Mouse (Mus musculus): Measurements from ENCODE around the gene Serpinc1. TPM values are rescaled to one million over a fixed set of nuclear protein-coding genes. Genes with fewer than 3 reads are reported as not detected.
"Not testable (repeated sequence)": the region's sequence is repeated elsewhere in the genome, so short reads cannot be mapped to it uniquely, and the experiment has no call there.

Gene Serpinc1
- polyA plus RNA-seq, 1 experiment from 2014 or later: 209 TPM

GRCm38 (mm10) chr1:161028427-161028826, 50.0 kb downstream of the Serpinc1 start:
- not testable (repeated sequence) for H3K27ac ChIP-seq (ENCODE audit: low read depth, low read length); DNase-seq (ENCODE audit: low spot score); H3K9ac ChIP-seq (ENCODE audit: low read depth, low read length); H3K4me3 ChIP-seq (ENCODE audit: low read depth, low read length); H3K4me2 ChIP-seq; H3K4me1 ChIP-seq (replicated peaks; ENCODE audit: control insufficient read depth, insufficient read depth, low read length); ATAC-seq (replicated peaks; ENCODE audit: low FRiP score); H3K9me3 ChIP-seq (ENCODE audit: control insufficient read depth, low read length); H3K27me3 ChIP-seq (replicated peaks; ENCODE audit: control insufficient read depth, insufficient read depth, low read length)
- peaks cover 11% of the 10 kb centered on the region; the same call in 1 of the 2 replicates for H3K36me3 ChIP-seq (ENCODE audit: control insufficient read depth, insufficient read depth, low read length)
- 91% methylated on average over 1 of the region's 1 CpGs for WGBS

- no peak overlapping the region for H3K4me2 ChIP-seq
- no peaks in the 10 kb centered on the region for H3K9me3 ChIP-seq (ENCODE audit: control insufficient read depth, low read length)
- no peak overlapping the region for H3K4me3 ChIP-seq (ENCODE audit: low read depth, low read length)
- H3K27me3 ChIP-seq (replicated peaks; ENCODE audit: control insufficient read depth, insufficient read depth, low read length): no peaks in the 10 kb centered on the region
- peaks cover 4% of the 10 kb centered on the region for H3K4me1 ChIP-seq (replicated peaks; ENCODE audit: control insufficient read depth, insufficient read depth, low read length)
- H3K9ac ChIP-seq (ENCODE audit: low read depth, low read length): no peak overlapping the region
- WGBS: 85% methylated on average over 3 of the region's 3 CpGs
- ATAC-seq (replicated peaks; ENCODE audit: low FRiP score) (no peak), DNase-seq (ENCODE audit: low spot score) (no peak)
- H3K27ac ChIP-seq (ENCODE audit: low read depth, low read length): no peak overlapping the region
- peaks cover 11% of the 10 kb centered on the region; the same call in 1 of the 2 replicates for H3K36me3 ChIP-seq (ENCODE audit: control insufficient read depth, insufficient read depth, low read length)
Observed at GRCm38 (mm10) chr1:161030058-161030457, 51.7 kb downstream of the Serpinc1 start.

- no peaks in the 10 kb centered on the region for H3K9me3 ChIP-seq (ENCODE audit: control insufficient read depth, low read length)
- ATAC-seq (replicated peaks; ENCODE audit: low FRiP score): no peak
- H3K27ac ChIP-seq (ENCODE audit: low read depth, low read length): no peak overlapping the region
- no peak overlapping the region; the same call in 1 of the 2 replicates for H3K4me2 ChIP-seq
- H3K36me3 ChIP-seq (ENCODE audit: control insufficient read depth, insufficient read depth, low read length): peaks cover 25% of the 10 kb centered on the region
- peaks cover 4% of the 10 kb centered on the region for H3K4me1 ChIP-seq (replicated peaks; ENCODE audit: control insufficient read depth, insufficient read depth, low read length)
- H3K9ac ChIP-seq (ENCODE audit: low read depth, low read length): no peak overlapping the region
- H3K4me3 ChIP-seq (ENCODE audit: low read depth, low read length): no peak overlapping the region
- DNase-seq (ENCODE audit: low spot score): no peak
- 93% methylated on average over 9 of the region's 9 CpGs for WGBS
- H3K27me3 ChIP-seq (replicated peaks; ENCODE audit: control insufficient read depth, insufficient read depth, low read length): no peaks in the 10 kb centered on the region
Observed at GRCm38 (mm10) chr1:161031881-161032280, 53.5 kb downstream of the Serpinc1 start.

GRCm38 (mm10) chr1:161032345-161032744, 54.0 kb downstream of the Serpinc1 start:
- no peak overlapping the region for H3K4me3 ChIP-seq (ENCODE audit: low read depth, low read length)
- H3K36me3 ChIP-seq (ENCODE audit: control insufficient read depth, insufficient read depth, low read length): peaks cover 24% of the 10 kb centered on the region
- H3K9me3 ChIP-seq (ENCODE audit: control insufficient read depth, low read length): no peaks in the 10 kb centered on the region
- no peaks in the 10 kb centered on the region for H3K27me3 ChIP-seq (replicated peaks; ENCODE audit: control insufficient read depth, insufficient read depth, low read length)
- DNase-seq (ENCODE audit: low spot score) (no peak), ATAC-seq (replicated peaks; ENCODE audit: low FRiP score) (no peak)
- H3K9ac ChIP-seq (ENCODE audit: low read depth, low read length): no peak overlapping the region
- no peak overlapping the region; the same call in 1 of the 2 replicates for H3K4me2 ChIP-seq
- H3K27ac ChIP-seq (ENCODE audit: low read depth, low read length): no peak overlapping the region
- 90% methylated on average over 7 of the region's 7 CpGs for WGBS
- H3K4me1 ChIP-seq (replicated peaks; ENCODE audit: control insufficient read depth, insufficient read depth, low read length): peaks cover 4% of the 10 kb centered on the region

- peak overlapping the region; percentile 99 for H3K27ac ChIP-seq (ENCODE audit: low read depth, low read length)
- peaks cover 37% of the 10 kb centered on the region for H3K36me3 ChIP-seq (ENCODE audit: control insufficient read depth, insufficient read depth, low read length)
- ATAC-seq (replicated peaks; ENCODE audit: low FRiP score) (no peak; the same call in 1 of the 2 replicates), DNase-seq (ENCODE audit: low spot score) (no peak)
- H3K9me3 ChIP-seq (ENCODE audit: control insufficient read depth, low read length): no peaks in the 10 kb centered on the region
- H3K27me3 ChIP-seq (replicated peaks; ENCODE audit: control insufficient read depth, insufficient read depth, low read length): no peaks in the 10 kb centered on the region
- peaks cover 5% of the 10 kb centered on the region for H3K4me1 ChIP-seq (replicated peaks; ENCODE audit: control insufficient read depth, insufficient read depth, low read length)
- H3K4me2 ChIP-seq: peak overlapping the region; percentile 77
- under 1% methylated on average over 21 of the region's 21 CpGs for WGBS
- peak overlapping the region; percentile 91 for H3K4me3 ChIP-seq (ENCODE audit: low read depth, low read length)
- H3K9ac ChIP-seq (ENCODE audit: low read depth, low read length): peak overlapping the region; percentile 100
Observed at GRCm38 (mm10) chr1:161033856-161034434, 55.6 kb downstream of the Serpinc1 start.

DNA sequence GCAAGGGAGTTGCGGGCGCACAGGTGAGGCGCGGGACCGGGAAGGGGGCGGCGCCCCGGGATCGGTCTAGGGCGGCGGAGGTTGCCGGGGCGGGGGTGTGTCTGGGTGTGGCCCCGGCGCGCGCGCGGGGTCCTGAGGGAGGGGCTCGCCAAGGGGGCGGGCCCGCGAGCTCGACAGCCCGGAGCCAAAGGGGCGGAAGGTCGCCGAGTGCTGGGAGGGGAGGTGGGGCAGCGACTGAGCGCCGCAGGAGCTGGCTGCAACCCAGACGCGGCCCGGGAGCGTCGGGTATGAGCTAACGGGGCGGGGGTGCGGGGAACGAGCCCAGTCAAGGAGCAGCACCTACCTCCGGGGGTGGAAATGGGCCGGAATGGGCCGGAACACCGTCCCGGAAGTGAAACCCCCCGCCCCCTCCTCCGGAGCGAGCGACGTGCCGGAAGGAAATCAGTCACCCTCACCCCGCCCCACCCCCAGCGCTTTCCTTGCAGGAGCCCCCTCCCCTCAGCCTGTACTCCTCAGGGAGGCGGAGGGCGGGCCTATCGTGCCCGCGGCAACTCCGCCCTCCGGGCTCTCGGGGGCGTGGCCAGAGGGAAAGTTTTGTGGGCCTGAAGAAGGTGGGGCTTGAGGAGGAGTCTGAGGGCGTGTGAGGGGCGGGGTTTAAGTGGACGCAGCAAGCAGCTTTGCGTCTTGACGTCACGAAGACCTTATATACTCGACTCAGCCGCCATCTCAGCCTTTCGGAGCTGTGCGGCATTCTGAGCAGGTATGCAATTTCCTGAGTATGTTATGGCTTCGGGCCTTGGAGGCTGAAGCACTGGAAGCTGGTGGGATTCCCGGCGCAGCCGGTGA, 56.3 kb downstream of the Serpinc1 start, which contains the start of gene Zbtb37:
Gene Zbtb37 (minus strand): TSS at position 415 of the 846 bp plus-strand sequence.
- H3K4me2 ChIP-seq: peak within 1 kb of the TSS; percentile 77
- peaks cover 36% of the 10 kb centered on the region for H3K36me3 ChIP-seq (ENCODE audit: control insufficient read depth, insufficient read depth, low read length)
- WGBS: under 1% methylated on average over 73 of the region's 76 CpGs
- H3K9me3 ChIP-seq (ENCODE audit: control insufficient read depth, low read length): no peaks in the 10 kb centered on the region
- peak within 1 kb of the TSS; percentile 100 for H3K9ac ChIP-seq (ENCODE audit: low read depth, low read length)
- peak within 1 kb of the TSS; percentile 91 for H3K4me3 ChIP-seq (ENCODE audit: low read depth, low read length)
- ATAC-seq (replicated peaks; ENCODE audit: low FRiP score): peak; percentile 78
- H3K27me3 ChIP-seq (replicated peaks; ENCODE audit: control insufficient read depth, insufficient read depth, low read length): no peaks in the 10 kb centered on the region
- DNase-seq (ENCODE audit: low spot score): peak; percentile 99
- peaks cover 5% of the 10 kb centered on the region for H3K4me1 ChIP-seq (replicated peaks; ENCODE audit: control insufficient read depth, insufficient read depth, low read length)
- H3K27ac ChIP-seq (ENCODE audit: low read depth, low read length): peak within 1 kb of the TSS; percentile 99

DNA sequence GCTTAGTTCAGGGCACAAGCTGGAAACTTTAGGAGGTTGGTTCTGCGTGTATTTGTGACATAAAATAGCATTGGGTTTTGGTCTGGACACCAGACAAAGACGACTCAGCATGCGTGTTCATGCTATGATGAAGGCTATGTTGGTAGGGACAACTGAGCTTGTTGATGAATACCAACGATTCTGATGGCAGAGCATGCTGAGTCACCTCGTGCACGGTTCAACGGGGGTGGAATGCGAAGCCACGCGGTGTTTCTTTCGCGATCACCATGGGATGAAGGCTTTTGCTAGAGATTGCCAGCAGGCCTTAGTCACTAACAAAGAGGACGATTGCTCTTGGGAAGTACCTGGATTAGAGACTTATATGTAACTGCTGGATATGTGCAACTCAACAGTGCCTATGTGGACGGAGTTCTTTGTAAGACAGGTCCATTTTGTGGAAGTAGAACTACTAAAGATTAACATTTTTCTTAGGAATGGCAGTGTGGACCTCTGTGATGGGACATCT, 56.9 kb downstream of the Serpinc1 start:
- DNase-seq (ENCODE audit: low spot score): peak; percentile 55
- peak overlapping the region; percentile 91 for H3K4me3 ChIP-seq (ENCODE audit: low read depth, low read length)
- H3K9me3 ChIP-seq (ENCODE audit: control insufficient read depth, low read length): no peaks in the 10 kb centered on the region
- H3K4me2 ChIP-seq: peak overlapping the region; percentile 75
- peaks cover 5% of the 10 kb centered on the region for H3K4me1 ChIP-seq (replicated peaks; ENCODE audit: control insufficient read depth, insufficient read depth, low read length)
- peaks cover 34% of the 10 kb centered on the region for H3K36me3 ChIP-seq (ENCODE audit: control insufficient read depth, insufficient read depth, low read length)
- H3K27ac ChIP-seq (ENCODE audit: low read depth, low read length): peak overlapping the region; percentile 99
- WGBS: under 1% methylated on average over 14 of the region's 14 CpGs
- peak; percentile 2; the same call in 1 of the 2 replicates for ATAC-seq (replicated peaks; ENCODE audit: low FRiP score)
- no peaks in the 10 kb centered on the region for H3K27me3 ChIP-seq (replicated peaks; ENCODE audit: control insufficient read depth, insufficient read depth, low read length)
- peak overlapping the region; percentile 100 for H3K9ac ChIP-seq (ENCODE audit: low read depth, low read length)

GRCm38 (mm10) chr1:161035786-161036404, 57.5 kb downstream of the Serpinc1 start:
- ATAC-seq (replicated peaks; ENCODE audit: low FRiP score) (no peak), DNase-seq (ENCODE audit: low spot score) (no peak)
- WGBS: under 1% methylated on average over 6 of the region's 6 CpGs
- peaks cover 33% of the 10 kb centered on the region for H3K36me3 ChIP-seq (ENCODE audit: control insufficient read depth, insufficient read depth, low read length)
- H3K4me2 ChIP-seq: peak overlapping the region; percentile 75
- H3K9ac ChIP-seq (ENCODE audit: low read depth, low read length): peak overlapping the region; percentile 100
- H3K4me3 ChIP-seq (ENCODE audit: low read depth, low read length): peak overlapping the region; percentile 91
- H3K4me1 ChIP-seq (replicated peaks; ENCODE audit: control insufficient read depth, insufficient read depth, low read length): peaks cover 5% of the 10 kb centered on the region
- H3K27me3 ChIP-seq (replicated peaks; ENCODE audit: control insufficient read depth, insufficient read depth, low read length): no peaks in the 10 kb centered on the region
- peak overlapping the region; percentile 99 for H3K27ac ChIP-seq (ENCODE audit: low read depth, low read length)
- no peaks in the 10 kb centered on the region for H3K9me3 ChIP-seq (ENCODE audit: control insufficient read depth, low read length)

Measured in liver, embryonic 11.5 days (tissue).